Mouse (Mus musculus): Measurements from ENCODE around the gene Ccz1. TPM values are rescaled to one million over a fixed set of nuclear protein-coding genes. Genes with fewer than 3 reads are reported as not detected.

Ccz1 gene
- 86.7 and 89.2 TPM in 2 replicates for polyA plus RNA-seq (2015; fragmentation: Nextera tagmentation; extraction: Ambion mirVana)

GRCm38 (mm10) chr5:144014551-144015311 is at the start of gene Ccz1:
TSS of gene Ccz1 (minus strand) at chr5:144014877.
- Histone ChIP-seq H3K4me3 (ENCODE audit: low read length) (peak within 1 kb of the TSS; percentile 98), H3K4me2 (replicated peaks; ENCODE audit: low read depth, low read length) (peak within 1 kb of the TSS; percentile 52), H3K4me1 (ENCODE audit: insufficient read depth, low read length) (0 out of 2 replicates have a peak, but pooled peaks cover 4% of the 10 kb centered on the region), H3K36me3 (ENCODE audit: insufficient read depth, low read length) (peaks cover 9% of the 10 kb centered on the region), H3K27ac (ENCODE audit: low read length) (peak within 1 kb of the TSS; percentile 87), H3K9me3 (ENCODE audit: low read length) (no peaks in the 10 kb centered on the region), H3K9ac (replicated peaks; ENCODE audit: low read length) (peak within 1 kb of the TSS; percentile 94), H3K27me3 (ENCODE audit: insufficient read depth, low read length) (no peaks in the 10 kb centered on the region)
- ATAC-seq (ENCODE audit: low FRiP score, low TSS enrichment) = peak; percentile 99
- 3% methylated on average over 47 of the region's 47 CpGs for WGBS

GRCm38 (mm10) chr5:144064093-144064492 is 49.4 kb upstream of the Ccz1 start:
- Histone ChIP-seq H3K4me1 (ENCODE audit: insufficient read depth, low read length) (no peaks in the 10 kb centered on the region), H3K27ac (ENCODE audit: low read length) (no peak overlapping the region), H3K9me3 (ENCODE audit: low read length) (no peaks in the 10 kb centered on the region; the same call in 1 of the 2 replicates), H3K4me2 (replicated peaks; ENCODE audit: low read depth, low read length) (no peak overlapping the region), H3K9ac (replicated peaks; ENCODE audit: low read length) (no peak overlapping the region), H3K36me3 (ENCODE audit: insufficient read depth, low read length) (no peaks in the 10 kb centered on the region), H3K4me3 (ENCODE audit: low read length) (no peak overlapping the region), H3K27me3 (ENCODE audit: insufficient read depth, low read length) (no peaks in the 10 kb centered on the region)
- 74% methylated on average over 5 of the region's 5 CpGs for WGBS
- no peak for ATAC-seq (ENCODE audit: low FRiP score, low TSS enrichment)

GRCm38 (mm10) chr5:144054340-144054739 is 39.7 kb upstream of the Ccz1 start:
- Histone ChIP-seq H3K27me3 (ENCODE audit: insufficient read depth, low read length) (no peaks in the 10 kb centered on the region), H3K9me3 (ENCODE audit: low read length) (no peaks in the 10 kb centered on the region), H3K4me1 (ENCODE audit: insufficient read depth, low read length) (no peaks in the 10 kb centered on the region), H3K4me2 (replicated peaks; ENCODE audit: low read depth, low read length) (no peak overlapping the region), H3K9ac (replicated peaks; ENCODE audit: low read length) (no peak overlapping the region), H3K4me3 (ENCODE audit: low read length) (no peak overlapping the region), H3K36me3 (ENCODE audit: insufficient read depth, low read length) (no peaks in the 10 kb centered on the region), H3K27ac (ENCODE audit: low read length) (no peak overlapping the region)
- 83% methylated on average over 6 of the region's 6 CpGs for WGBS
- no peak for ATAC-seq (ENCODE audit: low FRiP score, low TSS enrichment)

- Histone ChIP-seq H3K27ac (ENCODE audit: low read length) (no peak overlapping the region), H3K36me3 (ENCODE audit: insufficient read depth, low read length) (no peaks in the 10 kb centered on the region), H3K27me3 (ENCODE audit: insufficient read depth, low read length) (no peaks in the 10 kb centered on the region), H3K9me3 (ENCODE audit: low read length) (no peaks in the 10 kb centered on the region), H3K4me2 (replicated peaks; ENCODE audit: low read depth, low read length) (no peak overlapping the region), H3K9ac (replicated peaks; ENCODE audit: low read length) (no peak overlapping the region), H3K4me1 (ENCODE audit: insufficient read depth, low read length) (no peaks in the 10 kb centered on the region), H3K4me3 (ENCODE audit: low read length) (no peak overlapping the region)
- WGBS = 45% methylated on average over 3 of the region's 3 CpGs
- no peak for ATAC-seq (ENCODE audit: low FRiP score, low TSS enrichment)
These were observed 38.8 kb upstream of the Ccz1 start for GRCm38 (mm10) chr5:144053450-144053849.

GRCm38 (mm10) chr5:144051268-144051667 is 36.6 kb upstream of the Ccz1 start:
- ATAC-seq (ENCODE audit: low FRiP score, low TSS enrichment) = no peak
- Histone ChIP-seq H3K4me1 (ENCODE audit: insufficient read depth, low read length) (no peaks in the 10 kb centered on the region), H3K27ac (ENCODE audit: low read length) (no peak overlapping the region), H3K9me3 (ENCODE audit: low read length) (no peaks in the 10 kb centered on the region), H3K9ac (replicated peaks; ENCODE audit: low read length) (no peak overlapping the region), H3K4me2 (replicated peaks; ENCODE audit: low read depth, low read length) (no peak overlapping the region), H3K36me3 (ENCODE audit: insufficient read depth, low read length) (no peaks in the 10 kb centered on the region), H3K4me3 (ENCODE audit: low read length) (no peak overlapping the region), H3K27me3 (ENCODE audit: insufficient read depth, low read length) (no peaks in the 10 kb centered on the region; the same call in 1 of the 2 replicates)

GRCm38 (mm10) chr5:144049881-144050280 is 35.2 kb upstream of the Ccz1 start:
- Histone ChIP-seq H3K27me3 (ENCODE audit: insufficient read depth, low read length) (no peaks in the 10 kb centered on the region; the same call in 1 of the 2 replicates), H3K36me3 (ENCODE audit: insufficient read depth, low read length) (no peaks in the 10 kb centered on the region), H3K27ac (ENCODE audit: low read length) (no peak overlapping the region), H3K9me3 (ENCODE audit: low read length) (no peaks in the 10 kb centered on the region), H3K4me2 (replicated peaks; ENCODE audit: low read depth, low read length) (no peak overlapping the region), H3K9ac (replicated peaks; ENCODE audit: low read length) (no peak overlapping the region), H3K4me3 (ENCODE audit: low read length) (no peak overlapping the region), H3K4me1 (ENCODE audit: insufficient read depth, low read length) (no peaks in the 10 kb centered on the region)
- 70% methylated on average over 3 of the region's 3 CpGs for WGBS
- ATAC-seq (ENCODE audit: low FRiP score, low TSS enrichment) = no peak

GRCm38 (mm10) chr5:144047324-144047723 is 32.6 kb upstream of the Ccz1 start:
- no peak overlapping the region for H3K4me3 ChIP-seq (ENCODE audit: low read length)
- ATAC-seq (ENCODE audit: low FRiP score, low TSS enrichment) = no peak
- no peak overlapping the region for H3K9ac ChIP-seq (replicated peaks; ENCODE audit: low read length)
- H3K4me1 ChIP-seq (ENCODE audit: insufficient read depth, low read length) = no peaks in the 10 kb centered on the region
- H3K27me3 ChIP-seq (ENCODE audit: insufficient read depth, low read length) = no peaks in the 10 kb centered on the region; the same call in 1 of the 2 replicates
- H3K9me3 ChIP-seq (ENCODE audit: low read length) = no peaks in the 10 kb centered on the region
- H3K27ac ChIP-seq (ENCODE audit: low read length) = no peak overlapping the region
- 65% methylated on average over 13 of the region's 13 CpGs for WGBS
- H3K36me3 ChIP-seq (ENCODE audit: insufficient read depth, low read length) = no peaks in the 10 kb centered on the region
- H3K4me2 ChIP-seq (replicated peaks; ENCODE audit: low read depth, low read length) = no peak overlapping the region

GRCm38 (mm10) chr5:144043166-144043565 is 28.5 kb upstream of the Ccz1 start:
- no peak for ATAC-seq (ENCODE audit: low FRiP score, low TSS enrichment)
- H3K4me3 ChIP-seq (ENCODE audit: low read length) = no peak overlapping the region
- H3K27me3 ChIP-seq (ENCODE audit: insufficient read depth, low read length) = no peaks in the 10 kb centered on the region; the same call in 1 of the 2 replicates
- H3K36me3 ChIP-seq (ENCODE audit: insufficient read depth, low read length) = no peaks in the 10 kb centered on the region
- H3K9ac ChIP-seq (replicated peaks; ENCODE audit: low read length) = no peak overlapping the region
- H3K4me2 ChIP-seq (replicated peaks; ENCODE audit: low read depth, low read length) = no peak overlapping the region
- 83% methylated on average over 11 of the region's 11 CpGs for WGBS
- no peak overlapping the region for H3K27ac ChIP-seq (ENCODE audit: low read length)
- H3K4me1 ChIP-seq (ENCODE audit: insufficient read depth, low read length) = no peaks in the 10 kb centered on the region
- H3K9me3 ChIP-seq (ENCODE audit: low read length) = peaks cover 5% of the 10 kb centered on the region; the same call in 1 of the 2 replicates

- H3K9me3 ChIP-seq (ENCODE audit: low read length) = peaks cover 5% of the 10 kb centered on the region; the same call in 1 of the 2 replicates
- ATAC-seq (ENCODE audit: low FRiP score, low TSS enrichment) = peak; percentile 70; the same call in 1 of the 2 replicates
- WGBS = 36% methylated on average over 11 of the region's 11 CpGs
- no peaks in the 10 kb centered on the region for H3K27me3 ChIP-seq (ENCODE audit: insufficient read depth, low read length)
- H3K36me3 ChIP-seq (ENCODE audit: insufficient read depth, low read length) = no peaks in the 10 kb centered on the region
- no peak overlapping the region for H3K27ac ChIP-seq (ENCODE audit: low read length)
- no peak overlapping the region; the same call in 1 of the 2 replicates for H3K9ac ChIP-seq (replicated peaks; ENCODE audit: low read length)
- peak overlapping the region; percentile 30; the same call in 1 of the 2 replicates for H3K4me2 ChIP-seq (replicated peaks; ENCODE audit: low read depth, low read length)
- no peaks in the 10 kb centered on the region for H3K4me1 ChIP-seq (ENCODE audit: insufficient read depth, low read length)
- H3K4me3 ChIP-seq (ENCODE audit: low read length) = peak overlapping the region; percentile 13; the same call in 1 of the 2 replicates
These were observed 26.2 kb upstream of the Ccz1 start for GRCm38 (mm10) chr5:144040720-144041364.

GRCm38 (mm10) chr5:144039886-144040285 is 25.2 kb upstream of the Ccz1 start:
- Histone ChIP-seq H3K36me3 (ENCODE audit: insufficient read depth, low read length) (no peaks in the 10 kb centered on the region), H3K27me3 (ENCODE audit: insufficient read depth, low read length) (no peaks in the 10 kb centered on the region), H3K9ac (replicated peaks; ENCODE audit: low read length) (no peak overlapping the region), H3K4me3 (ENCODE audit: low read length) (no peak overlapping the region), H3K27ac (ENCODE audit: low read length) (no peak overlapping the region), H3K9me3 (ENCODE audit: low read length) (peaks cover 5% of the 10 kb centered on the region; the same call in 1 of the 2 replicates), H3K4me2 (replicated peaks; ENCODE audit: low read depth, low read length) (no peak overlapping the region), H3K4me1 (ENCODE audit: insufficient read depth, low read length) (no peaks in the 10 kb centered on the region)
- no peak for ATAC-seq (ENCODE audit: low FRiP score, low TSS enrichment)
- WGBS = 88% methylated on average over 5 of the region's 5 CpGs
